Mouse (Mus musculus): Measurements from ENCODE around the gene Plxnb3. TPM values are rescaled to one million over a fixed set of nuclear protein-coding genes. Genes with fewer than 3 reads are reported as not detected.
A peak's percentile ranks its signal among the peaks of the same experiment; 100 is the strongest.
"Not testable (repeated sequence)": the region's sequence is repeated elsewhere in the genome, so short reads cannot be mapped to it uniquely, and the experiment has no call there.

Plxnb3 gene
- 1 to 10 TPM; 4.5 to 6.8 TPM for total RNA-seq (2021)

DNA sequence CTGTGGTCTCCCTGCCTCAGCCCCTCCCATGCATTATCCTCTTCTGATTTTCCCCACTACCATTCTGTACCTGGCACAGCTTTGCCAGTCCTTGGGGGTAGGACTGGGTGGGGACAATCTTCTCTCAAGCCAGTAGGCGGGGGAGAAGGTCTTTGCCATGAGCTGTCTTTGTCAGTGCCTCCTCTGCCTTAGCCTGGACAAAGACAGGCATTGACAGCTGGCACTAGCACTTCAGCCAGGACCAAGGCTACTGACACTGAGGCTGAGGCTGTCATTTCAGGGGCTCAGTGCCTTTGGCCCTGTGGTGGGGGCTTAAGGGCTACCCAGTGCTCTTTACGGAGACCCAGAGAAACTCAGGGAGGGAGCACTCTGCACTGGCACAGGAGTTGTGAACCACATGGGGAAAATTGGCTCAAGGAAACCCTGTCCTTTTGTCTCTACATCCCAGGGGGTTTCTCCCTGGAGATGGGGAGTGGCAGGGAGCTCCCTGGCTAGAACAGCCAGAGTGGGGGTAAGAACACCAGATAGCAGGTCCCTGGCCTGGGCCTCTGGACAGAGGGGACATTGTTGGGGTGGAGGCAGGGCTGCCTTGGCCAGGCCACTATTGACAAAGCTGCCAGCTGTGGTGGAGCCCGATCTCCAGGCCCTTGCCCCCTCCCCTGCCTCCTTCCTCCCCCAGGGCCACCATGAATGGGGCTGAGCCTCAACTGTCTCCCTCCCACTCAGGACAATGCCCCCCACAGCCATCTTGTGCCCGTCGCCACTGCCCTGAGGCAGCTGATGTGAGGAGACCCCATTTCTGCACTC is at the start of gene Plxnb3:
Plxnb3 (plus strand) TSS at position 757 of the 807 bp plus-strand sequence.
- DNase-seq (ENCODE audit: extremely low spot score in 1 of 2, low spot score in 2 of 2): no peak
- intact Hi-C loops (cut with DNase I): no loop called here

- intact Hi-C loops (cut with DNase I): no loop called here
- peak in 1 of 2 experiments; percentile 47 for DNase-seq (ENCODE audit: extremely low spot score in 1 of 2, low spot score in 2 of 2)
Measured at GRCm38 (mm10) chrX:73715476-73716108, 41.3 kb upstream of the Plxnb3 start.

DNA sequence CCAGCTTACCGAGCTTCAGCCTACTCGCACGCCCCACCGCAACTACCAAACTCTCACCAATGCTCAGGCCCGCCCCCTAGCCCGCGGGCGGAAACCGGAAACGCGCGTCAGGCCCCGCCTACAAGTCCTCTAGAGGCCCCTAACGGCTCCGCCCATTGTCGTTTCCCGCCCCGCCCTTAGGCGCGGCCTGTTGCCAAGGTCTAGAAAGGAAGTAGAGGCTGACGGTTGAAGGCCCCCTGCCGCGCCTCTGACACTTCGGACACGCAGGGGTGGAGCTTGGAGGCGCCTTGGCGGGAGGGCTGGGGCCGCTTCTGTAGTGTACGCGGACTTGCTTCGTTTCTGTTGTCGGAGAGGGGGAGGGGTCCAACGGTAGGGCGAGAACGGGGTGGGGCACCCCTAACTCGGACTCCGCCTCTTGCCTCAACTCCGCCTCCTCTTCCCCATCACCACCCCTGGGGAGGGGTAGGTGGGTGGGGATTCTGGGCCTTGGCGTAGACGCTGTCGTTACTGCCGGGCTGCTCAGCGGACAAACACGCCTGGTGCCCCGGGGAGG is 40.7 kb upstream of the Plxnb3 start, which contains the start of the genes Bcap31 and Abcd1:
Bcap31 (minus strand) TSS at position 67 of the 553 bp plus-strand sequence.
Abcd1 (plus strand) TSS at position 489 of the 553 bp plus-strand sequence.
- intact Hi-C loops (cut with DNase I): no loop called here
- DNase-seq (ENCODE audit: extremely low spot score in 1 of 2, low spot score in 2 of 2): peak; percentile 81 to 96

DNA sequence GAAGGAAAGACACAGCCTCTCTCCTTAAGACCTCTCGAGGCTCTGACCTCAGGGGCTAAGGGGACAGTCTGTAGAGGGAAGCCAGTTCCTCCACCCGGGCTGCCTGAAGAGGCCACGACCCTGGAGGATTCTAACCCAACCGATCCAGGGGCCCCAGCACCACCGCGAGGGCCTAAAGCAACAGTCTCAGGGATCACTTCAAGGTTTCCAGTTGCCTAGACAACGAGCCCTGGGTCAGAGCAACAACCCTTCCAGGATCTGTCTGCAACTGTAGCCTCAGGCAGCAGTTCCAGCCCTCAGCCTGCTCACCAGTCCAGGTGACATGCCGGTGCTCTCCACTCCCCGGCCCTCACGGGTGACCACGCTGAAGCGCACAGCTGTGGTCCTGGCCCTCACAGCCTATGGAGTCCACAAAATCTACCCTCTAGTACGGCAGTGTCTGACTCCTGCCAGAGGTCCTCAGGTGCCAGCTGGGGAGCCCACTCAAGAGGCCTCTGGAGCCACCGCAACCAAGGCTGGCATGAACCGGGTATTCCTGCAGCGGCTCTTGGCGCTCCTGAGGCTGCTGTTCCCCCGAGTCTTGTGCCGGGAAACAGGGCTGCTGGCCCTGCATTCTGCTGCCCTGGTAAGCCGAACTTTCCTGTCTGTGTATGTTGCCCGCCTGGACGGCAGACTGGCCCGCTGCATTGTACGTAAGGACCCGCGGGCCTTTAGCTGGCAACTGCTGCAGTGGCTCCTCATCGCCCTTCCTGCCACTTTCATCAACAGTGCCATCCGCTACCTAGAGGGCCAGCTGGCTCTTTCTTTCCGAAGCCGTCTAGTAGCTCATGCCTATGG is 40.0 kb upstream of the Plxnb3 start:
- peak; percentile 3 to 28 for DNase-seq (ENCODE audit: extremely low spot score in 1 of 2, low spot score in 2 of 2)
- intact Hi-C loops (cut with DNase I): no loop called here

DNA sequence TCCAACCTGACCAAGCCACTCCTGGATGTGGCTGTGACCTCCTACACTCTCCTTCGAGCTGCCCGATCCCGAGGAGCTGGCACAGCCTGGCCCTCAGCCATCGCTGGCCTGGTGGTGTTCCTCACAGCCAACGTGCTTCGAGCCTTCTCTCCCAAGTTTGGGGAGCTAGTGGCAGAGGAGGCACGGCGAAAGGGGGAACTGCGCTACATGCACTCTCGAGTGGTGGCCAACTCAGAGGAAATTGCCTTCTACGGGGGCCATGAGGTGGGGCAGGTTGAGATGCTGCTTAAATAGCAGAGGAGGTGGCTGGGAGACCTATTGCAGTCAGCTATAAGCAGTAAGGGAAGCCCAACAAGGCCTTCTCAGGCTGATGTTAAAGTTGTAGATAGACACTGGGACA is 39.2 kb upstream of the Plxnb3 start:
- DNase-seq (ENCODE audit: extremely low spot score in 1 of 2, low spot score in 2 of 2): peak in 1 of 2 experiments; percentile 25
- intact Hi-C loops (cut with DNase I): no loop called here

GRCm38 (mm10) chrX:73718271-73718670 is 38.6 kb upstream of the Plxnb3 start:
- peak; percentile 4 to 18 for DNase-seq (ENCODE audit: extremely low spot score in 1 of 2, low spot score in 2 of 2)
- intact Hi-C loops (cut with DNase I): no loop called here

DNA sequence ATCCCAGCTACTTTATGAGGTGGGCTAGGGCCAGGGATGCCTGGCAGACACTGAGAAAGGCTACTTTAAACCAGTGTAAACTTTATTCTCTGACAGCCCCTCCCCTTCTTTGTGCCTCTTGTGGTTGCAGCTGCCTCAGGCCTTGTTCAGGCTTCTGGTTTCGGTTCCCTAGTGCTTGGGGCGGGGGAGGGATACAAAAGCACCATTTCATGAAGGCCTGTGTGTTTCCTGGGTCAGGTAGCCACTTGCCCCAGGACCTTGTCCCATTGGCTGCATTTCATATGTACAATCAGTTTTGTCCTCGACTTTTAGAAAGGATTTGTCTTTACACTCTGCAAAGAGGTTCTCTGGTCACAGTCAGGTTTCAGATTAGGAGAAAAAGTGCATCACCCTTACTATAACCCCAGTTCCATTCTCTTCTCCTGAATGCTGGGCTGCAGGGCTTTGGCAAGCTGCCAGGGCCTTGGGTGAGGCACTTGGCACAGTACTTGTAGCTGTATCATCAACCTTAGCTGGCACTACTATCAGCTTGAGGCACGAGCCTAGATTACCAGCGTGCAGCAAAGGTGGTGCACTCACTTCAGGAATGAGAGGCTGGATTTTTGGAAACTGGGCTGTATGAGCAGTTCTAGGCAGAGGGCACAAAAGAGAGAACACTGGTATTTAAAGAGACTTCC is 38.1 kb upstream of the Plxnb3 start:
- intact Hi-C loops (cut with DNase I): no loop called here
- DNase-seq (ENCODE audit: extremely low spot score in 1 of 2, low spot score in 2 of 2): peak in 1 of 2 experiments; percentile 42

DNA sequence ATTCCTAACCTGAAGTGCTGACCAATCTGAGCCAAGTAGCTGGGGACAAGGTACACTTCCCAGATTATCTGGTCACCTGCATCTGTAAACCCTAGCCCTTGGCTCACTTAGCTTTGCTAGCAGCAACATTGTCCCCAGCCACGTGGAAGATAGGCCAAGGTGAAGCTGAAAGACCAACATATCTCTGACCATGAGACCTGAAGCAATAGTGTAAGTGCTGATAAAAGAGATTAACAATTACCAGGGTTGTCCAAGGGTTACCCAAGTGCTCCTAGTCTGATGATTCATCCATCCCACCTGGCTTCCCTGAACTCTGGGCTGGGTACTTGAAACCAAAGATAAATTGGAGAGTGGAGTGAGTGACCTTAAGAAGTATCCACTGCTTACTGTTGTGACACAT is 26.0 kb upstream of the Plxnb3 start:
- DNase-seq (ENCODE audit: extremely low spot score in 1 of 2, low spot score in 2 of 2): no peak
- intact Hi-C loops (cut with DNase I): no loop called here

GRCm38 (mm10) chrX:73738155-73738554 is 18.7 kb upstream of the Plxnb3 start:
- intact Hi-C loops (cut with DNase I): no loop called here
- no peak for DNase-seq (ENCODE audit: extremely low spot score in 1 of 2, low spot score in 2 of 2)

DNA sequence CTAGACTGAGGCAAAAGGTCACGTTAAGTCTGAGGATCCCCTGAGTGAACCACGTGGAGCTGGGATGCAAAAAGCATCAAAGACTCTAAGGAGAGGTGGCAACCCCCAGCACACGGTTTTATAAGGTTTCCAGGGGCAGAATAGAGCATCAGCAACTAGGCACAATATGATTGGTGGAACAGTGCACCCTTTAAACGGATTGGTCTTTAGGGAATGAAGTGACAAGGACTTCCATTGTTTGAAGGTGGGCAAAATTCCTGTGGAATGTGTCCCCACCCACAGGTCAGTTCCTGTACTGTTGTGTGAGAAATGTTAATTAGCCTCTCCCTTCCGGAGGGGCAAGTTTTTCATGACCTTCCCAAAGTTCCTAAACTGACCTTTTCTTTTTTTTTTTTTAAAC is 17.7 kb upstream of the Plxnb3 start:
- DNase-seq (ENCODE audit: extremely low spot score in 1 of 2, low spot score in 2 of 2): no peak
- intact Hi-C loops (cut with DNase I): no loop called here

DNA sequence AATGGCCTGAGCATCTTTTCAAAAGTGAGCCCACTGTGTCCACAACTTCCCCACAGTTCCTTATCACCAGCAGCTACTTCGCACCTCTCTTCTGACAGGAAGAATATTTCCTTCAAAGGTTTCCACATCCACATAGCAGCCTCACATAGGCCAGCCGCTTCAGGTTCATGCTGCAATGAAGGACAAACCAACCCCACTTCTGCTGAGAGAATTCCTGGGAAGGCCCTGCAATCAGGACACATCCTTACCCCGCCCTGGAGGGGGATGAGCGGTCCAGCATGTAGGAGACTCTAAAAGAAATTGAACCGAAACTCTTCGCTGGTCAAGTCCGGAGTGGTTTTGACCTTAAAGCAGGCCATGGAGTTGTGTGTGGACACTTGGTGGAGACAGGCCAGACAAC is 17.0 kb upstream of the Plxnb3 start:
- intact Hi-C loops (cut with DNase I); DNase-seq (ENCODE audit: extremely low spot score in 1 of 2, low spot score in 2 of 2): not testable (repeated sequence)

DNA sequence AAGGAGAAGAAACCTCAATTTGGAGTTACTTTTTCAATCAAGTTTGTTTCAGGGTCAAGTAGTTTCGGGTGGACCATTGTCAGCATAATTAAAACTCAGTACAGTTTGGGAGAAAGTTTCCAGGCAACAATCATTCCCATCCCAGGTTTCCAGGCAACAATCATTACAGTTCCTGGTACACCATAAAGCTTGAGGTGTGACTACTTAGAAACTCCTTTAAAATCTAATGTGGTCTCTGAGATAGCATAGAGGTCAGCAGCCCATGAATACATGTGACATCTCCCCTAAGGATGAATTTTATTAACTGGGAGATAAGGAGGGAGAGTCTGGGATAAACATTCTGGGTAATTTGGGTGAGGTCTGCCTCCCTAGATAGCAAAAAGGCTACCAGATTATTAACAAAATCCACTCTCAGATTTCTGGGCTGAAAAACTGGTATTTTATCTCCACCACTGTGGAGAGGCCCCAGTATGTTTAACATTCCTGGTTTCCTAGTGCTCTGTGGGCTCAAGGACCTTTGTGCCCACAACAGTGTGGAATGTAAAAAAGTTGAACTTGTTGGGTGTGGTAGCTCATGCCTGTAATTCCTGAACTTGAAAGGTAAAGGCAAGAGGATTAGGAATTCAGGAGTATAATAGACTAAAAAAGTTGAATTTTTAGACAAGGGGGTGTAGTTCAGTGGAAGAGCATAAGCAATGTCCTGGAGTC is 12.0 kb upstream of the Plxnb3 start:
- intact Hi-C loops (cut with DNase I): no loop called here
- DNase-seq (ENCODE audit: extremely low spot score in 1 of 2, low spot score in 2 of 2): no peak

GRCm38 (mm10) chrX:73748977-73749376 is 7.9 kb upstream of the Plxnb3 start:
- intact Hi-C loops (cut with DNase I): no loop called here
- DNase-seq (ENCODE audit: extremely low spot score in 1 of 2, low spot score in 2 of 2): no peak

DNA sequence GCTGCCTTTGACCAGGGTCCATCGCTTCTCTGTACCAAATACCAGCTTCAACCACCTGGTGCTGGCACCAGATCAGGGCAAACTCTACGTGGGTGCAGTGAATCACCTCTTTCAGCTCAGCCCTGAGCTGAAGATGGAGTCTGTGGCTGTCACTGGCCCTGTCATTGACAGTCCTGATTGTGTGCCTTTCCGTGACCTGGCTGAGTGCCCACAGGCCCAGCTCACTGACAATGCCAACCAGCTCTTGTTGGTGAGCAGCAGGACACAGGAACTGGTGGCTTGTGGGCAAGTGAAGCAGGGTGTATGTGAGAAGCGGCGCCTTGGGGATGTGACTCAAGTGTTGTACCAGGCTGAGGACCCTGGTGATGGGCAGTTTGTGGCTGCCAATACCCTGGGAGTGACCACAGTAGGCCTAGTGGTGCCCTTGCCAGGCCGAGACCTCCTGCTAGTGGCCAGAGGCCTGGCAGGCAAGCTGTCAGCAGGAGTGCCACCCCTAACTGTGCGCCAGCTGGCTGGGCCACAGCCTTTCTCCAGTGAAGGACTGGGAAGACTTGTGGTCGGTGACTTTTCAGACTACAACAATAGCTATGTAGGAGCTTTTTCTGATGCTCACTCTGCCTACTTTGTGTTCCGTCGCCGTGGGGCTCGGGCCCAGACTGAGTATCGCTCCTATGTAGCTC is 1.9 kb downstream of the Plxnb3 start:
- no peak for DNase-seq (ENCODE audit: extremely low spot score in 1 of 2, low spot score in 2 of 2)

DNA sequence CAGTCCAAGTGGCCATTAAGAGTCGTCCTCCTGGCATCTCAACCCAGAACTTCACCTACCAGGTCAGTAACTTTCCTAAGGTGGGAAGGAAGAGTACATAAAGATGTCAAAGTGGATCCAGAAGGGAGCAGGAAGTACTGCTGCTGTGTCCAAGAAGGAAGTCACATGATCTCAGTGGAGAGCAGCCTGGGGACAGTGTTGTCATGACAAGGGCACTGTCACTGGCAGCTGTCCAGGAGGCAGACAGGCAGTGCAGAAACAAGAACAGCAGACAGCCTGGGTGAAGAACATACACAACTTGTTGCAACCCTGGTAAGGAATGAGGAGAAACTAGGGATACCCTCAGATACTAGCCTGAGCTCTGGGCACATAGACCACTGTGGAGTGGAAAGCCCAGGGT is 8.4 kb downstream of the Plxnb3 start:
- peak in 1 of 2 experiments; percentile 62 for DNase-seq (ENCODE audit: extremely low spot score in 1 of 2, low spot score in 2 of 2)
- intact Hi-C loops (cut with DNase I): no loop called here

More for the DNA sequence above, 1.9 kb downstream of the Plxnb3 start:
- intact Hi-C loops (cut with DNase I): no loop called here

- intact Hi-C loops (cut with DNase I): no loop called here
- DNase-seq (ENCODE audit: extremely low spot score in 1 of 2, low spot score in 2 of 2): no peak
Measured at GRCm38 (mm10) chrX:73767267-73767666, 10.4 kb downstream of the Plxnb3 start.

GRCm38 (mm10) chrX:73774168-73774760 is 17.4 kb downstream of the Plxnb3 start, which contains the start of gene Srpk3:
TSS of gene Srpk3 (plus strand) at chrX:73774405.
- DNase-seq (ENCODE audit: extremely low spot score in 1 of 2, low spot score in 2 of 2): peak in 1 of 2 experiments; percentile 44
- intact Hi-C loops (cut with DNase I): no loop called here
